Mouse (Mus musculus) embryonic fibroblast, embryonic 13.5 days (primary cell): ENCODE measurements around the gene Gm21976.

ENCODE experiments used
- CTCF ChIP-seq: IDR thresholded peaks from 2 replicates; pipeline ENCODE4 v1.5.1; 2011; ENCODE audit warnings: mild to moderate bottlenecking, control low read depth, low read length, moderate library complexity, borderline replicate concordance; ENCODE audit not compliant: insufficient read depth
- POLR2A ChIP-seq: IDR thresholded peaks from 2 replicates; pipeline ENCODE4 v1.6.1; 2011; ENCODE audit warnings: low read depth, mild to moderate bottlenecking, control low read depth, low read length, moderate library complexity

- TF ChIP-seq CTCF, result no peak
- TF ChIP-seq POLR2A, result no peak
These were observed 30.1 kb upstream of the Gm21976 start for GRCm38 (mm10) chr13:98249594-98249993.
